Mouse (Mus musculus) embryo, embryonic 9.5 days (tissue): ENCODE results near the gene Iqgap3.
A peak's percentile ranks its signal among the peaks of the same experiment; 100 is the strongest.

Experiments used
- DNase-seq: peaks from one replicate; pipeline ENCODE4 v3.0.0-alpha.2; 2017; ENCODE audit errors: extremely low spot score

Iqgap3 gene

DNA sequence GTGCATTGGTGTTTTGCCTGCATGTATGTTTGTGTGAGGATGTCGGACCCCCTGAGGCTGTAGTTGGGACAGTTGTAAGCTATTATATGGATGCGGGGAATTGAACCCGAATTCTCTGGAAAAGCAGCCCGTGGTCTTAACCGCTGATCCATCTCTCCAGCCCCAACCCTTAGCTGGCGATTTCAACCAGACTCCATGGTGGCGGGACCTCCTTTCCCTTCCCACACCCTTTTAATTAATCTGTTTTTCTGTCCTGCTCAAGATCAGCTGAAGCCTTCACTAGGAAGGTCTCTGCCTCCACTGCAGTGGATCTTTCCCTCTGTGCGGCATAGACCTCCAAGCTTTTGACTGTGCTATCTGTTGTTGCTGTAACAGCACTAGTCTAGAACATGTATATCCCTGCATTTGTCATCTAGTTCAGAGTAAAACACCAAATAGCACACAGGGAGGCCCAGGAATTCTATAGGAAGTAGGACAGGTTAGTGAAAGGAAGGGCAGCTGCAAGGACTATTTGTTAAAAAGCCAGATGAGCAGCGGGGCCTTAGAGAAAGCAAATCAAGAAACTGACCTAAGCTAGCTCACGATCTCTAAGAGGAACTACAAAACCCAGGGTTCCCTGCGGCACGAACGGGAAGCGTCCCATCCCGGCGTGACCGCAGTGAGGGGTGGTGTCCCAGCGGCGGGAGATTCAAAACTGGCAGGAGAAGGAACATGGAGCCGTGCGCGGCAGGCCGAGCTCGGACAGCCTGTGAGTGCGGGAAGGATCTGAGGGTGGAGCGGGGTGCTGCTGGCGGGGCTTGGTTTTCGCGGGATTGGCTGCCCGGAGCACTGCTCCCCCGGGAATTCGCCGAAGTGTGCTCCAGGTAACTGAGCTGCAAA is at the start of gene Iqgap3:
TSS of gene Iqgap3 (plus strand) at position 627 of the 879 bp plus-strand sequence.
- DNase-seq = peak; percentile 86

DNA sequence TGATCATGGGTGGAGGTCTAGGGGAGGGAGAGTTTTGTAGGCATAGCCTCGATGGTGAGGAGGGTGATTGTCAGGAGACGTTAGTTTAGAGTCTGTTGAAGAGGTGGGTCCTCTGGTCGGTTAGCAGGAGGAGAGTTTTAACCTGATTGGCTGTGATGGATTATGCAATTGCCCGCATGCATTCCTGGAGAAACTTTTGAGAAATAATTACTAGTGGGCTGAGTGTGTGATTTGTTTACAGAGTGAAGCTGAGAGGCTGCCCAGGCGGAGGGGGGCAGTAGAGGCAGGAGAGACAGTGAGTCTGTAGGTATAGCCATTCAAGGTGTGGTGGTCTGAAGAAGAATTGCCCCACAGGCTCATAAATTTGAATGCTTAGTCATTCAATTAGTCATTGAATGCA is 48.3 kb upstream of the Iqgap3 start:
- DNase-seq = no peak

- no peak for DNase-seq
Measured at GRCm38 (mm10) chr3:88035561-88036293, 46.0 kb upstream of the Iqgap3 start.

- DNase-seq = peak; percentile 90
Measured at GRCm38 (mm10) chr3:88042661-88043421, 38.9 kb upstream of the Iqgap3 start, which contains the start of gene Gpatch4. Gpatch4 (plus strand) TSS chr3:88043108.

DNA sequence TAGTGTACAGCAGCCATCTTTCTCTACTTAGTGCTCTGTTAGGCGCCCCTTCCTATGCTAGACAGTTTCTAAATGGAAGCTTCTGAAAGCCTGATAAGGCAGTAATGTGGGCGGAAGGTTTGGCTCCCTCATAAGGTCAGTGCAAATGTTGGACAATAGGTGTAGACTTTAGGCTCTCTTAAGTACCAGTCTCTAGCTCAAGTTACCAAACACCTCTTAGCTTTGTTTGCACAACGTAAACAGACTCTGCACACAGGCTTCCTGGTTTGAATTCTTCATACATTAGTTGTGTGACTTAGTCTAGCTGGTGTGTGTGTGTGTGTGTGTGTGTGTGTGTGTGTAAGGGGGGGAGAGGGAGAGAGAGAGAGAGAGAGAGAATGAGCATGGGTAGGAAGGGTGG is 32.2 kb upstream of the Iqgap3 start:
- DNase-seq = no peak

DNA sequence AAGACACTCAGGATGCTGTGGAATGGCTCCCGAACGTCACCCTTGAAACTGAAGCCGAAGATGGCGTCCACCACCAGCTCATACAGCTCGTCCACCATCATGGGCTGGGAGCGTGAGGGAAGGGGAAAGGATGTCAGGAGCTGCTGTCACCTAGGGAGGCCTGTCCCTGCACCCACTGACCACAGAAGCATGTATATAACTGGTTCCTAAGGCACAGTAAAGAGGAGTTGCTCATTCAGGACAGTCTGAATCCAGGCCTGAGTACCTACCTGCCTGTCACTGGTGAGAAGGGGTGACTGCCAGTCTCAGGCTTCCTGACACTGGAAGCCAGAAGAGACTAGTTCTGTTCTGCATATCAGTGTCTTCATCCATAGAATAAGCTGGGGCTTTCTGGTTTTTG is 24.7 kb upstream of the Iqgap3 start:
- DNase-seq = no peak

DNA sequence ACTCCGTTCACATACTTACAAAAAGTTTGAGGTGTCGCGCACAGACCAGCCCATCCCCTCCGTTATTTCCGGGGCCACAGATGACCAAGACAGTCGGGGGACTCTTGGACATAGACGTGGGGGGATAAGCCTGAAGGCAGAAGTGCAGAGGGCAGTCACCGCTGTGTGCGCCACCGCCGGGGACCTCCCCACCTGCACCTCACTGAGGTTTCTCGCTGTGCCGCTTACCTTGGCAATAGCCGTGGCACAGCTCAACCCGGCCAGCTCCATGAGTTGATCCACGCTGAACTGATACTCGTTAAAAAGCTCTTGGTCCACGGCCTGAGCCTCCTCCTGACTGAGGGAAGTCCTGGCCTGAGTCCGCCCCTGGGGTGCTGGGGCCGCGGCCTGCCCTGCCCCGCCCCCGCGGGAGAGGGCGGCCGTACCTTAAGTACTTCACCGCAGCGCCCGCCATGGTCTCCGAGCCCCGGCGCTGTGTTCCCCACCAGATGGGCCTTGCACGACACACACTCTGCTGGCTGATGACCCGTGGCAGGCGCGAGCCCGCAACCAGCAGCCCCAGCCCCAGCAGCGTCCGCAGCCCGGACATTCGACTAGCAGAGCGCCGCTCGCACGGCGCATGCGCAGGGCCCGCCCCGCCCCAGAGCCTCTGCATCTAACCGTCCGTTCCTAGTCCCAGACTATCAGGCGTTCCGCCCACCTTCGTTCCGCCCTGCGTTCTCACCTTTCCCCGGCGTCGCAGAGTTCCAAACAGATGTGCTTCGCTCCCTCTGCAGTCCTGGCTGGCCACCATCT is 23.7 kb upstream of the Iqgap3 start, which contains the start of gene Naxe:
TSS of gene Naxe (minus strand) at position 594 of the 795 bp plus-strand sequence.
- DNase-seq = peak; percentile 93

DNA sequence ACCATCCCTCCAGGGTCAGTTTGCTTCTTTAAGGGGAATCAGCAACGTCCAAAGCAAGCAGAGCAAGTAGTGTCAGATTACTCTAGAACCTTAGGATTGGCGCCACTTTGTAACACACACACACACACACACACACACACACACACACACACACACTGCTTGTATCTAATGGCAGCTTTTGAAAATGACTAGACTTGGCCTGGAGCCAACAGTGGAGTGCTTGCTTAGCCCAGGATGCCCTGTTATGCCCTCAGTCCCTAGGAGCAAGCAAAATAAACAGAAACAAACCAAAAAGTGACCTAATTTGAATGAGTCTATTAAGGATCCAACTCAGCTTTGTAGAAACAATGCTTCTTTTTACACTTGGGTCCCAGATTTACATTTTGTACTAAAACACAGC is 13.4 kb upstream of the Iqgap3 start:
- no peak for DNase-seq

GRCm38 (mm10) chr3:88071783-88072182 is 10.0 kb upstream of the Iqgap3 start:
- peak; percentile 86 for DNase-seq

- no peak for DNase-seq
Measured at GRCm38 (mm10) chr3:88073631-88074030, 8.1 kb upstream of the Iqgap3 start.

DNA sequence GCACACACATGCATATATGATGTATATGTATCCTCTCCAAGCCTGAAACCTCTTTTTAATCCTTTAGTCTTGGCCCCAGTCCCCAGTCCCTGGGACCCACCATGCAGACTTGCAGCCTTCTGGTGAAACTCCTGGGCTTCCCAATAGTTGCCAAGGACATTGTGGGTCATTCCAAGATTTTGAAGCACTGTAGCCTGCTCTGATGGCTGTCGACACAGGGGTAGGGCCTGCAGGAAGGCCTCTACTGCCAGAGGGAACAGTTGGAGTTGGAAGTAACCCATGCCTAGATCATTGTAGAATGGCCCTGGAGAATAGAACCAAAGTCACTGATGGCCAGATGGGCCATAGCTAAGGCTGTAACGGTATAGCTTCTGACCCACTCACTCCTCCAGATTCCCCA is 7.4 kb upstream of the Iqgap3 start:
- no peak for DNase-seq

DNA sequence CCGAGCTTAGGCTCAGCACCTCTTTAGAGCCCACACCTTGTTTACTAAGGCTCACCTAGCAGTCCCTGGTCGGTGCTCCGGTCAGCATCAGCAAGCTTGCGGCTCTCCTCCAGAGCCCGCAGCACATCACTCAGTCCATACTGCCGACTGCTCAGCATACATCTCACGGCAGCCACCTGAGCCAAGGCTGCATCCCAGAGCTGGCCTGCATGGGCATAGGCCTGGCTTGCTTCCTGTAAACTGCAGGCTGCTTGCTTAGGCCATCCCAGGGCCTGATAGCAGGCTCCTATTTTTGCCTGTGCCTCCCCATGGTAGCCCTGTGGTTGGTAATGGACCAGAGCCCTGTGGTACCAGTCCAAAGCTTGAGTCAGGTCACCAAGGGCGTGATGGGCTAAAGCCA is 7.0 kb upstream of the Iqgap3 start:
- DNase-seq = no peak

DNA sequence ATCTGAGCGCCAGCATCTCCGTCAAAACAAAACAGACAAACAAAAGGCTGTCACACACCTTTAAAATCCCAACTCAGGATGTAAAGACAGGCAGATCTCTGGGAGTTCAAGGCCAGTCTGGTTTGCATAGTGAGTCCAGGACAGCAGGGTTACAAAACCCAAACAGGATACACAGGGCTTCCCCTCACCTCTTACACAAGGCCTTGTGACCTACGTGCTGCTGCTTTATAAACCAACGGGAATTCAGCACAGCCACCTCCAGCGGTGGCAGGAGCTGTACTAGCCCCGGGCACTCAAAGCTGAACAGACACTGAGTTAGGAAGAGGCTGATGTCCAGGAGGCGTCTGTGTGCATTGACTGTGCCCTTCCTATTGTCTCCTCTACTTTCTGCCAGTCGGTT is 4.3 kb upstream of the Iqgap3 start:
- DNase-seq = no peak

- DNase-seq = no peak
Measured at GRCm38 (mm10) chr3:88078204-88078603, 3.6 kb upstream of the Iqgap3 start, which contains the start of gene Ttc24. Ttc24 (minus strand) TSS chr3:88078304.

DNA sequence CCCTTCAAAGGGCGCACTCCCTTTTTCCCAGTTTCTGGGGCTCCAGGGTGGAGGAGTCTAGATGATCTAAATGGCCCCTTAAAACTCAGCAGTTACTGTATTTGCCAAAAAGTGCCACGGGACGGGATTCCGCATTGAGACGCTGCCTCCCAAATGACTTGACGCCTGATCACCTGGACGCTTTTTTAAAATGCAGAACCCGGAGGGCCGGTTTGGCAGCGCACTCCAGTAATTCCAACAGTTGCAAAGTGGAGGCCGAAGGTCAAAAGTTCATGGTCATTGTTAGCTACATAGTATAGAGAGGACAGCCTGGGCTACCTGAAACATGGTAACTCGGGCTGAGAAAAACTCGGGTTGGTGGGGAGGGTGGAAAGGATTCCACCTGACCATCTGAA is 450 bp downstream of the Iqgap3 start:
- peak; percentile 25 for DNase-seq

GRCm38 (mm10) chr3:88082663-88083062 is 892 bp downstream of the Iqgap3 start:
- no peak for DNase-seq

GRCm38 (mm10) chr3:88084001-88084400 is 2.2 kb downstream of the Iqgap3 start:
- no peak for DNase-seq

DNA sequence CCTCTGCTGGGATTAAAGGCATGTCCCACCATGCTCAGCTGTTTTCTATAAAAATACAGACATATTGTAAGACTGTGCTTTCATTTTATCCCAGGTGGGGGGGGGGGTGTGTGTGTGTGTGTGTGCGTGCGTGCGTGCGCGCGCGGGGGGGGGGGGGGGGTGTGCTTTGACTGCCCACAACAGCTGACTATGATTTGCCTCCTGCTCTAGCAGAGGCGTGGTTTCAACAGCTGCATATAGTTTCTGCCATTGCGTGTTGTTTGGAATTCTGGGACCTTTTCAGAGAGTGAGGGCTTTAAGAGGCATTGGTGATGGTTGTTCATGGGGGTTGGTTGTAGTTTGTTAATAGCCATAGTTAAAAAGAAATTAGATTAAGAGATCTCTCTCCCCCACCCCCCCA is 3.7 kb downstream of the Iqgap3 start:
- no peak for DNase-seq

DNA sequence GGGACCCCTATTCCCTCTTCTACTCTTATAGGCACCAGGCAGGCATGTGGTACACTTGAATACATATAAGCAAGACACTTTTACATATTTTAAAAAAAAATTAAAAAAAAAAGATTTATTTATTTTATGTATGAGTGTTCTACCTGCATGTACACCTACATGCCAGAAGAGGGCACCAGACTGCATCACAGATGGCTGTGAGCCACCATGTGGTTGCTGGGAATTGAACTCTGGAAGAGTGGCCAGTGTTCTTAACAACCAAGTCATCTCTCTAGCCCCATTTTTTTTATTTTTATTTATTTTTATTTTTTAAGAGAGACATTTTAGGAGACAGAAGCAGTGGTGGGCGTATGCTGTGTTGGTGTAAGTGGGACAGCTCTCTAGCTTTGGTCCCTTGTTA is 5.9 kb downstream of the Iqgap3 start:
- DNase-seq = no peak

DNA sequence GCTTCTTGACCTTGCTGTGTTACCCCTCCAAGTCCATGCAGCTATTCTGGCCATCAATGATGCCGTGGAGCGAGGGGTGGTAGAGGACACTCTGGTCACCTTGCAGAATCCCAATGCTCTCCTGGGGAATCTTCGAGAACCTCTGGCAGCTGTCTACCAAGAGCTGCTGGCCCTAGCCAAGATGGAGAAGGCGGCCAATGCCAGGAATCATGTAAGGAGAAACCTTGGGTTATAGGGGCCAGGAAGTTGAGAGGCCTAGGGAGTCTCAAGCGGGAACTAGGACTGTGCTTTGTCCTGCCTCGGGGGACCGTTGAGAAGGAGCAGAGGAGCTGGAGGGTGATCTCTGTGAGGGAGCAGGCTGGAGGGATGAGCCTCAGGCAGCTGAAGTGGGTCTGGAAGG is 8.3 kb downstream of the Iqgap3 start:
- no peak for DNase-seq

- DNase-seq = no peak
Measured at GRCm38 (mm10) chr3:88090616-88091015, 8.8 kb downstream of the Iqgap3 start.
